Mouse (Mus musculus) T-cell, adult 2 months (primary cell): ENCODE data around the gene Dcun1d1.
A peak's percentile ranks its signal among the peaks of the same experiment; 100 is the strongest.

Experiments
- DNase-seq: peaks from one replicate; pipeline ENCODE4 v3.0.0; 2022; ENCODE audit warnings: low spot score

Dcun1d1 gene

GRCm38 (mm10) chr3:35937345-35937744, at the start of gene Dcun1d1:
Dcun1d1 (minus strand) TSS chr3:35937445.
- DNase-seq = no peak

- no peak for DNase-seq
Observed at GRCm38 (mm10) chr3:35986266-35986665, 49.0 kb upstream of the Dcun1d1 start.

- DNase-seq = peak; percentile 34
Observed at GRCm38 (mm10) chr3:35973551-35973950, 36.3 kb upstream of the Dcun1d1 start.

GRCm38 (mm10) chr3:35972985-35973384, 35.7 kb upstream of the Dcun1d1 start:
- no peak for DNase-seq

- no peak for DNase-seq
Observed at GRCm38 (mm10) chr3:35971149-35971548, 33.9 kb upstream of the Dcun1d1 start.

GRCm38 (mm10) chr3:35970441-35970840, 33.2 kb upstream of the Dcun1d1 start:
- DNase-seq = no peak

- DNase-seq = no peak
Observed at GRCm38 (mm10) chr3:35967366-35967921, 30.2 kb upstream of the Dcun1d1 start.

GRCm38 (mm10) chr3:35966493-35966892, 29.2 kb upstream of the Dcun1d1 start:
- DNase-seq = no peak

GRCm38 (mm10) chr3:35964928-35965327, 27.7 kb upstream of the Dcun1d1 start:
- DNase-seq = no peak

- DNase-seq = no peak
Observed at GRCm38 (mm10) chr3:35963921-35964320, 26.7 kb upstream of the Dcun1d1 start.

GRCm38 (mm10) chr3:35963401-35963800, 26.2 kb upstream of the Dcun1d1 start:
- no peak for DNase-seq

- DNase-seq = no peak
Observed at GRCm38 (mm10) chr3:35962967-35963366, 25.7 kb upstream of the Dcun1d1 start.

- no peak for DNase-seq
Observed at GRCm38 (mm10) chr3:35957230-35957629, 20.0 kb upstream of the Dcun1d1 start.

- DNase-seq = no peak
Observed at GRCm38 (mm10) chr3:35954901-35955575, 17.8 kb upstream of the Dcun1d1 start.

- DNase-seq = no peak
Observed at GRCm38 (mm10) chr3:35953816-35954215, 16.6 kb upstream of the Dcun1d1 start.

GRCm38 (mm10) chr3:35953184-35953583, 15.9 kb upstream of the Dcun1d1 start:
- no peak for DNase-seq

GRCm38 (mm10) chr3:35948197-35948596, 11.0 kb upstream of the Dcun1d1 start:
- DNase-seq = no peak

GRCm38 (mm10) chr3:35940520-35941135, 3.4 kb upstream of the Dcun1d1 start:
- DNase-seq = no peak

GRCm38 (mm10) chr3:35940047-35940446, 2.8 kb upstream of the Dcun1d1 start:
- no peak for DNase-seq

GRCm38 (mm10) chr3:35933405-35933777, 3.9 kb downstream of the Dcun1d1 start:
- DNase-seq = peak; percentile 66

- peak; percentile 78 for DNase-seq
Observed at GRCm38 (mm10) chr3:35932735-35933404, 4.4 kb downstream of the Dcun1d1 start.

GRCm38 (mm10) chr3:35931896-35932727, 5.1 kb downstream of the Dcun1d1 start:
- peak; percentile 65 for DNase-seq
